Mouse (Mus musculus) spleen, adult 18-20 months (tissue): Measurements from ENCODE around the gene Abcd1.
"Not testable (repeated sequence)": the region's sequence is repeated elsewhere in the genome, so short reads cannot be mapped to it uniquely, and the experiment has no call there.

Source experiments
- DNase-seq, 2 experiments: peaks; one replicate each; pipeline ENCODE4 v3.0.0; 2022; ENCODE audit warnings: mixed read lengths in 2 of 2

Abcd1 gene

GRCm38 (mm10) chrX:73716109-73716661 is at the start of gene Abcd1, which contains the start of gene Bcap31:
Gene Abcd1, plus strand, starts transcription at chrX:73716597.
Gene Bcap31, minus strand, starts transcription at chrX:73716175.
- peak; percentile 93 to 94 for DNase-seq

- DNase-seq = peak in 1 of 2 experiments; percentile 63
These were observed 44.4 kb upstream of the Abcd1 start for GRCm38 (mm10) chrX:73672031-73672431.

- peak in 1 of 2 experiments; percentile 24 for DNase-seq
These were observed 43.3 kb upstream of the Abcd1 start, which contains the start of gene Slc6a8 for GRCm38 (mm10) chrX:73672879-73673618. Gene Slc6a8, plus strand, starts transcription at chrX:73673150.

GRCm38 (mm10) chrX:73673619-73673967 is 42.8 kb upstream of the Abcd1 start:
- no peak for DNase-seq

GRCm38 (mm10) chrX:73673968-73674661 is 42.3 kb upstream of the Abcd1 start:
- no peak for DNase-seq

- DNase-seq = no peak
These were observed 41.2 kb upstream of the Abcd1 start for GRCm38 (mm10) chrX:73675231-73675630.

- no peak for DNase-seq
These were observed 39.7 kb upstream of the Abcd1 start for GRCm38 (mm10) chrX:73676668-73677067.

GRCm38 (mm10) chrX:73684156-73684555 is 32.2 kb upstream of the Abcd1 start:
- DNase-seq = no peak

- DNase-seq = no peak
These were observed 31.4 kb upstream of the Abcd1 start for GRCm38 (mm10) chrX:73684978-73685377.

- DNase-seq = no peak
These were observed 30.8 kb upstream of the Abcd1 start for GRCm38 (mm10) chrX:73685629-73686028.

GRCm38 (mm10) chrX:73690917-73691629 is 25.3 kb upstream of the Abcd1 start:
- DNase-seq = peak in 1 of 2 experiments; percentile 40

GRCm38 (mm10) chrX:73700472-73700871 is 15.9 kb upstream of the Abcd1 start:
- no peak for DNase-seq

GRCm38 (mm10) chrX:73715476-73716108 is 805 bp upstream of the Abcd1 start:
- peak; percentile 20 to 29 for DNase-seq

- peak; percentile 11 to 22 for DNase-seq
These were observed 530 bp downstream of the Abcd1 start for GRCm38 (mm10) chrX:73716709-73717545.

- peak; percentile 48 for DNase-seq
These were observed 1.3 kb downstream of the Abcd1 start for GRCm38 (mm10) chrX:73717667-73718066.

- no peak for DNase-seq
These were observed 1.9 kb downstream of the Abcd1 start for GRCm38 (mm10) chrX:73718271-73718670.

GRCm38 (mm10) chrX:73718686-73719362 is 2.4 kb downstream of the Abcd1 start:
- peak; percentile 26 to 42 for DNase-seq

- no peak for DNase-seq
These were observed 14.5 kb downstream of the Abcd1 start for GRCm38 (mm10) chrX:73730908-73731307.

GRCm38 (mm10) chrX:73738155-73738554 is 21.8 kb downstream of the Abcd1 start:
- peak in 1 of 2 experiments; percentile 6 for DNase-seq

- no peak for DNase-seq
These were observed 22.8 kb downstream of the Abcd1 start for GRCm38 (mm10) chrX:73739151-73739550.

- not testable (repeated sequence) for DNase-seq
These were observed 23.4 kb downstream of the Abcd1 start for GRCm38 (mm10) chrX:73739841-73740240.
